Mouse (Mus musculus) embryo, embryonic 10.5 days (tissue): ENCODE data around the gene Plekha1.

Experiments
- DNase-seq: peaks from one replicate; pipeline ENCODE4 v3.0.0-alpha.2; 2015; ENCODE audit warnings: low spot score

Gene Plekha1

GRCm38 (mm10) chr7:130922981-130923731, 57.6 kb downstream of the Plekha1 start:
- no peak for DNase-seq

- no peak for DNase-seq
Measured at GRCm38 (mm10) chr7:130930401-130930800, 64.8 kb downstream of the Plekha1 start.

GRCm38 (mm10) chr7:130932921-130933320, 67.4 kb downstream of the Plekha1 start:
- DNase-seq, result no peak

- DNase-seq, result no peak
Measured at GRCm38 (mm10) chr7:130934654-130935053, 69.1 kb downstream of the Plekha1 start.

GRCm38 (mm10) chr7:130935421-130935792, 69.9 kb downstream of the Plekha1 start:
- DNase-seq, result peak; percentile 10

- DNase-seq, result peak; percentile 62
Measured at GRCm38 (mm10) chr7:130935793-130936471, 70.4 kb downstream of the Plekha1 start, which contains the start of gene Htra1. Htra1 (plus strand) TSS chr7:130936111.

GRCm38 (mm10) chr7:130936472-130936951, 71.0 kb downstream of the Plekha1 start:
- peak; percentile 11 for DNase-seq

GRCm38 (mm10) chr7:130937266-130937841, 71.8 kb downstream of the Plekha1 start:
- DNase-seq, result no peak

- DNase-seq, result no peak
Measured at GRCm38 (mm10) chr7:130938005-130938404, 72.4 kb downstream of the Plekha1 start.

GRCm38 (mm10) chr7:130938896-130939295, 73.3 kb downstream of the Plekha1 start:
- DNase-seq, result no peak

- DNase-seq, result no peak
Measured at GRCm38 (mm10) chr7:130940733-130941132, 75.2 kb downstream of the Plekha1 start.

GRCm38 (mm10) chr7:130943280-130943895, 77.8 kb downstream of the Plekha1 start:
- DNase-seq, result no peak

- DNase-seq, result no peak
Measured at GRCm38 (mm10) chr7:130944766-130945475, 79.4 kb downstream of the Plekha1 start.

- no peak for DNase-seq
Measured at GRCm38 (mm10) chr7:130945730-130946129, 80.2 kb downstream of the Plekha1 start.

GRCm38 (mm10) chr7:130946303-130946702, 80.7 kb downstream of the Plekha1 start:
- DNase-seq, result no peak

- no peak for DNase-seq
Measured at GRCm38 (mm10) chr7:130948563-130949208, 83.1 kb downstream of the Plekha1 start.

- DNase-seq, result no peak
Measured at GRCm38 (mm10) chr7:130949331-130949751, 83.8 kb downstream of the Plekha1 start.

- no peak for DNase-seq
Measured at GRCm38 (mm10) chr7:130950482-130950881, 84.9 kb downstream of the Plekha1 start.

- DNase-seq, result no peak
Measured at GRCm38 (mm10) chr7:130951004-130951403, 85.4 kb downstream of the Plekha1 start.

- DNase-seq, result no peak
Measured at GRCm38 (mm10) chr7:130953376-130953775, 87.8 kb downstream of the Plekha1 start.

- DNase-seq, result no peak
Measured at GRCm38 (mm10) chr7:130954177-130954601, 88.6 kb downstream of the Plekha1 start.
